Mouse (Mus musculus): Measurements from ENCODE around the gene Gpc6.

DNA sequence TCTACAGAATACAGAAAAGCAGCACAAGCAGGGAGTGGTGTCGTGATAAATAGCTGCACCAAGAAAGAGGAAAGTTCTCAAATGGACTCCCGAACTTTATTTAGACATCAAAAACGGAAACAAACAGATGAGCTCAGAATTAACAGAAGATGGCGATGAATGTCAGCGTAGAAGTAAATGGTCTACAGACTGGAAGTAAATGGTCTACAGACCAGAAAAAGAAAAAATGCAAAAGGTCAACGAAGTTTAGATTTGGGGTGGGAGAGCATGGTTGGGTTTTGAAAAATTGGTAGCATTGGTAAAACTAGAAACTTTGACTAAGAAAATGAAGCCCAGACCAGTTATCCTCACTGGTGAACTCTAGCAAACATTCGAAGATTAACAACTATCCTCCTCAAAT, 748.4 kb downstream of the Gpc6 start:
- no peak for TF ChIP-seq POLR2A (IDR thresholded peaks at IDR 0.05; ENCODE audit: low read depth, low read length)
- no peak for TF ChIP-seq CTCF (IDR thresholded peaks at IDR 0.05; ENCODE audit: borderline replicate concordance, insufficient read depth, low read length)
